Mouse (Mus musculus) liver, embryonic 14.5 days (tissue): ENCODE data around the gene Uvrag. TPM values are rescaled to one million over a fixed set of nuclear protein-coding genes. Genes with fewer than 3 reads are reported as not detected.

Experiments
- ATAC-seq: fragments of 200-750 bp; cut with Nextera tagmentation; 2 replicates; pipeline ENCODE4 v1.8.0; 2017; ENCODE audit warnings: moderate number of reproducible peaks, mild to moderate bottlenecking, moderate library complexity; ENCODE audit not compliant: insufficient read depth
- DNase-seq, 3 experiments: peaks; one replicate each; pipeline ENCODE4 v3.0.0-alpha.2; 2012 to 2013; ENCODE audit warnings: low read depth in 3 of 3, low spot score in 3 of 3
- H3K27ac ChIP-seq: fragments of 300-500 bp; sonication (generic); 2 replicates; pipeline ENCODE4 v1.5.1; 2014; ENCODE audit warnings: moderate library complexity, mild to moderate bottlenecking, control low read depth, inconsistent platforms
- H3K27me3 ChIP-seq: fragments of 300-500 bp; sonication (generic); 2 replicates; pipeline ENCODE4 v1.6.1; 2014; ENCODE audit warnings: mild to moderate bottlenecking, low read length, moderate library complexity; ENCODE audit not compliant: control insufficient read depth, insufficient read depth
- H3K36me3 ChIP-seq: fragments of 300-500 bp; sonication (generic); replicated peaks from 2 replicates; pipeline ENCODE4 v1.6.1; 2014; ENCODE audit warnings: low read depth; ENCODE audit not compliant: control insufficient read depth, insufficient read depth
- H3K4me1 ChIP-seq, 2 experiments: fragments of 200-500 bp in 1 of 2; fragments of 300-500 bp in 1 of 2; sonication (generic) in 1 of 2; replicated peaks; 2 replicates each; pipeline ENCODE4 v1.6.1; 2012 to 2014; ENCODE audit warnings: antibody characterized with exemption in 1 of 2, inconsistent platforms in 1 of 2, low read length in 1 of 2; ENCODE audit not compliant: control insufficient read depth in 2 of 2, insufficient read depth in 2 of 2
- H3K4me2 ChIP-seq: fragments of 300-500 bp; sonication (generic); 2 replicates; pipeline ENCODE4 v1.6.1; 2014; ENCODE audit warnings: low read depth, mild to moderate bottlenecking, control low read depth, moderate library complexity
- H3K4me3 ChIP-seq, 2 experiments: fragments of 200-500 bp in 1 of 2; fragments of 300-500 bp in 1 of 2; sonication (generic) in 1 of 2; 2 replicates each; pipeline ENCODE4 v1.5.1; 2012 to 2014; ENCODE audit warnings: low read depth in 2 of 2, low read length in 2 of 2, mild to moderate bottlenecking in 2 of 2, control low read depth in 1 of 2, inconsistent platforms in 1 of 2, moderate library complexity in 1 of 2; ENCODE audit not compliant: insufficient read depth in 1 of 2
- H3K9ac ChIP-seq: fragments of 300-500 bp; sonication (generic); replicated peaks from 2 replicates; pipeline ENCODE4 v1.6.1; 2014; ENCODE audit warnings: mild to moderate bottlenecking, control low read depth, moderate library complexity
- H3K9me3 ChIP-seq: fragments of 300-500 bp; sonication (generic); 2 replicates; pipeline ENCODE4 v1.6.1; 2016; ENCODE audit warnings: low read length, mixed read lengths; ENCODE audit not compliant: control insufficient read depth
- CTCF ChIP-seq: IDR thresholded peaks from 2 replicates; pipeline ENCODE4 v1.5.1; 2016; ENCODE audit warnings: antibody characterized with exemption, low read depth, control low read depth
- EP300 ChIP-seq: IDR thresholded peaks from 2 replicates; pipeline ENCODE4 v1.6.1; 2016; ENCODE audit warnings: antibody characterized with exemption, low read depth
- WGBS: fragments of 180-500 bp; shearing (Covaris S2); extraction: QIAGEN DNeasy Blood & Tissue Kit; methylation state at CpG from one replicate; pipeline ENCODE4 v1.1.7; 2014; ENCODE audit not compliant: insufficient replicate concordance; 5-methylcytosine and 5-hydroxymethylcytosine counted together
- polyA plus RNA-seq, 2 experiments: library from polyadenylated mRNA; depleted of rRNA in 1 of 2; stranded (reverse) in 1 of 2; unstranded in 1 of 2; fragments of >200 nt; fragmentation: Nextera tagmentation in 1 of 2; extraction: Ambion mirVana in 1 of 2; gene quantifications; 2 replicates each; pipeline versions ENCODE4 v1.2.1 to v1.2.3; 2012 to 2014

Uvrag gene
- polyA plus RNA-seq, 2 experiments: 3.9 to 5.7 TPM

DNA sequence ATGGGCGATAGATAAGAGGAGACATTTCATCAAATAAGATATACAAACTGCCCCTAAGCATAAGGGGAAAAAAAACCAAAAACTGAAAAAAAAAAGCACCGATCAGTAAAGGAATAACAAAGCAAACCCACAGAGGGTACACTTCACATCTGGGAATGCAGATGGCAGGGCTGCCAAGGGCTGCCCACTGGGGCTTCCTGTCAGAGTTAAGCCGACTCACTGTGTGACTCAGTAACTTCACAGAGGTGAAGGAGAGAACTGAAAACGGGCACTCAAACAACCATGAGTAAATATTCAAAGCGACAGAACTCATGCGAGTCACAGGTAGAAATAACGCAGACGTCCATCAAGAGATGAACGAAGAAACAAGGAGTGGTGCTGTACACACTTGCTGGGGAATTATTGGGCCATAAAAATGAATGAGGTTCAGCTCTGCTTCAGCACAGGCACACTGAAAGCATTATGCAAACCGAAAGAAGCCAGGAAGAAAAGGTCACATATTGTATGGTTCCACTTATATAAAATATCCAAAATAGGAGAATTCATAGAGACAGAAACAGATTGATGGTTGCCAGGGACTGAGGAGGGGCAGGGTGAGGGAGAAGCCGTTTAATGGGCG is 164.0 kb downstream of the Uvrag start:
- no peak for ATAC-seq
- 67% methylated on average over 12 of the region's 12 CpGs for WGBS
- TF ChIP-seq EP300: no peak
- TF ChIP-seq CTCF: no peak
- Histone ChIP-seq H3K27me3 (no peaks in the 10 kb centered on the region), H3K9ac (no peak overlapping the region), H3K9me3 (no peaks in the 10 kb centered on the region), H3K4me1 (peaks cover 0 to 4% of the 10 kb centered on the region in 2 experiments; a peak in 1 of 4 replicates), H3K4me2 (no peak overlapping the region), H3K4me3 (no peak overlapping the region), H3K27ac (no peak overlapping the region), H3K36me3 (no peaks in the 10 kb centered on the region)
- no peak for DNase-seq

DNA sequence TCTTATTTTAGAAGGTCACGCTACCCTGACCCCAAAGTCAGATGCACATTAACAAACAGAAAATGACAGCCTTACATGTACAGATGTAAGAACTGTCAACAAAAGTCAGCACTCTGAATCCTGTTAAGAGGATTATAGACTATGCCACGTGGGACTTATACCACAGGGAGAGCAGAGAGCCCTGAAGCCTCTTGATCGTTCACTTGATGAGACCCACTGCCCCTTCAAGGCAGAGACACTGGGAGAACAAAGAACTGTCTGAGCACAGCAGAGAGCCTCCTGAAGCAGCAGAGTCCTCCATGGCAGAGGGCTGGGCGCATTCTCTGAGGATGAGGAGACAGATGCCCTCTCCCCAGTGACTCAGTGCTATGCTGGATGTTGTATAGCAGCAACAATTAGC is 166.4 kb downstream of the Uvrag start:
- no peak for ATAC-seq
- WGBS: 75% methylated on average over 4 of the region's 4 CpGs
- Histone ChIP-seq H3K27ac (no peak overlapping the region), H3K9me3 (no peaks in the 10 kb centered on the region), H3K27me3 (no peaks in the 10 kb centered on the region), H3K4me2 (no peak overlapping the region), H3K4me3 (no peak overlapping the region), H3K36me3 (no peaks in the 10 kb centered on the region), H3K4me1 (no peaks in the 10 kb centered on the region), H3K9ac (no peak overlapping the region)
- TF ChIP-seq CTCF (no peak), EP300 (no peak)
- DNase-seq: no peak

DNA sequence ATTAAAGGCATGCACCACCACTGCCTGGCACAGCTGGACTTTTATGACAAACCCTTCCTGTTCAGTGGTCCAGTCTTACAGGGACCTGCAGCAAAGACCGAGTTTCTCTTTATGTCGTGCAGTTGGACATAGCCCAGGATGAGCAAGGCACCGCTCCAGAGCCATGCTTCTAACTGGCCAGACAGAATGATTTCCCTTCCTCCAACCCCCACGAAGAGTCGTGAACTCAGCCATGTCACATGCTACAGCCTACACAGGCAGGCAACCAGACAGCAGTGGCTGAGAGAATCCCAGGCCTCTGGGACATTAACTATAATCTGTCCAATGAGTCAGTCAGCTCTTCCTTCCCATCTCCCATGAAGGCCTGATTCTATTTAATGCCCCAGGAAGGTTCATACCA is 170.2 kb downstream of the Uvrag start:
- Histone ChIP-seq H3K4me1 (no peaks in the 10 kb centered on the region), H3K4me3 (no peak overlapping the region), H3K36me3 (no peaks in the 10 kb centered on the region), H3K27ac (no peak overlapping the region), H3K4me2 (no peak overlapping the region), H3K9me3 (no peaks in the 10 kb centered on the region), H3K9ac (no peak overlapping the region), H3K27me3 (no peaks in the 10 kb centered on the region)
- DNase-seq (no peak), ATAC-seq (no peak)
- TF ChIP-seq CTCF (no peak), EP300 (no peak)
- WGBS: 75% methylated on average over 5 of the region's 5 CpGs

DNA sequence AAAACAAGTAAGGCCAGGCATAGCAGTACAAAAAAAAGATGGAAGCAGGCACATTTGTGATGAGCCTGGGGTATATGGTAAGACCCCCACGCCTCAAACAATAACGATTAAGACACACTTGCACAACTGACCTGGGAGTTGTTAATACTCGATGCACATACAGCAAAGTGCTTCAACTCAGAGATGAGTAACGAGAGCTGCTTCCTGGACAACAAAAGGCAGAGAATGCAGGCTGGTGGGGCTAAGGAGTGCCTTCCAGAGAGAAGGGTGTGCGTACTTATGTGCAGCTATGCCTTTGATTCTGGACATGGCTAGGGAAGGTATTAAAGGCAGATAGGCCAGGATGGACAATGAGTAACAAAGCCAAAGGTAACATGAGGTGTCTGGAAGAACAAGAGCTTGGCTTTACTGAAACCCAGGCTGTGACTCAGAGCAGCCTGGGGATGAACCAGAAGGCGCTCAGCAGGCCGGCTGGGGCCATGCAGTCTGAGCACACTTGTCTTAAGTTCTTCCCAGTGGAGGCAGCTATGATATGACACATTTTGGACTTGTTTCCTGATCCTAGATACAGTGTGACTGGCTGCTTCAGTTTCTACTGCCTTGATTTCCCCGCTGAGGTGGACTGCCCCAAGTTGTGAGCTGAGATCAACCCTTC is 172.1 kb downstream of the Uvrag start:
- Histone ChIP-seq H3K4me1 (no peaks in the 10 kb centered on the region), H3K36me3 (no peaks in the 10 kb centered on the region), H3K27ac (no peak overlapping the region), H3K9me3 (no peaks in the 10 kb centered on the region), H3K27me3 (no peaks in the 10 kb centered on the region), H3K4me2 (no peak overlapping the region), H3K4me3 (no peak overlapping the region), H3K9ac (no peak overlapping the region)
- no peak for DNase-seq
- ATAC-seq: no peak
- TF ChIP-seq EP300 (no peak), CTCF (no peak)
- 74% methylated on average over 8 of the region's 8 CpGs for WGBS

DNA sequence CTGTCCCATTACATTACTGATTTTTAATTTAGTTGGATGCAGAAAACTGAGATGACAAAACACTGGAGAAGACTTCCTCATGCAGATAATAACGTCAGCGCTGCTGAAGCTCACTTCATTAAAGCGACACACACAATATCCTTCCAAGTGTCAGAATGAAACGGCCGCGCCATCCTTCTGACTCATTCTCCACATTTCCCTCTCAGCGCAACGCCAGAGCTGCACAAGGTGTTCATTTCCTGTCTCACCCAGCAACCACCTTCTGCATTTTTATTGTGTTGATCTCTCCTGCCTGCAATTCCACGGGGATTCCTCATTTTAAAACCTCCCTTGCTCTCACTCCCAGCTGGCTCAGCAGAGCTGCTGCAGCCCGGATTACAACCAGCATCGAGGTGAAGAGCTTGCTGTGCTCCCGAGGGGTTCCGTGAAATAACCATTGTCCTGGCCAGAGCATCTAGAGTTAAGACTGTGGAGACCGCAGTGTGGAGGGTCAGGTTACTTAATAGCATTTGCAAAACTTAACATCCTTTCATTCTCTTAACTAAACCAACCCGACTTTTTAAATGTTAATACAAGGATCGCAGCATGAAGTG is 172.8 kb downstream of the Uvrag start:
- Histone ChIP-seq H3K36me3 (no peaks in the 10 kb centered on the region), H3K9me3 (no peaks in the 10 kb centered on the region), H3K27me3 (no peaks in the 10 kb centered on the region), H3K27ac (no peak overlapping the region), H3K4me3 (no peak overlapping the region), H3K4me2 (no peak overlapping the region), H3K9ac (no peak overlapping the region), H3K4me1 (no peaks in the 10 kb centered on the region)
- no peak for TF ChIP-seq CTCF
- TF ChIP-seq EP300: no peak
- 50% methylated on average over 16 of the region's 16 CpGs for WGBS
- DNase-seq (no peak), ATAC-seq (no peak)
